Mouse (Mus musculus): ENCODE measurements around the gene Fut4.

Gene Fut4

GRCm38 (mm10) chr9:14752001-14752522 is at the start of gene Fut4:
TSS of gene Fut4 (minus strand) at chr9:14752393.
- in situ Hi-C loops (cut with MboI, MseI), result no loop called here

- in situ Hi-C loops (cut with MboI, MseI), result no loop called here
These were observed 35.2 kb upstream of the Fut4 start for GRCm38 (mm10) chr9:14787356-14787755.

- in situ Hi-C loops (cut with MboI, MseI), result no loop called here
These were observed 32.1 kb upstream of the Fut4 start, which contains the start of the genes Mre11a and Ankrd49 for GRCm38 (mm10) chr9:14784039-14785002. TSS of gene Mre11a (plus strand) at chr9:14784654. TSS of gene Ankrd49 (minus strand) at chr9:14784856.

- in situ Hi-C loops (cut with MboI, MseI), result no loop called here
These were observed 26.1 kb upstream of the Fut4 start for GRCm38 (mm10) chr9:14778341-14778740.

GRCm38 (mm10) chr9:14773813-14774212 is 21.6 kb upstream of the Fut4 start:
- in situ Hi-C loops (cut with MboI, MseI), result no loop called here

- in situ Hi-C loops (cut with MboI, MseI), result no loop called here
These were observed 19.9 kb upstream of the Fut4 start for GRCm38 (mm10) chr9:14772074-14772473.

- in situ Hi-C loops (cut with MboI, MseI), result no loop called here
These were observed 18.7 kb upstream of the Fut4 start, which contains the start of gene 1700012B09Rik for GRCm38 (mm10) chr9:14770803-14771471. TSS of gene 1700012B09Rik (minus strand) at chr9:14771030.

GRCm38 (mm10) chr9:14769811-14770210 is 17.6 kb upstream of the Fut4 start:
- in situ Hi-C loops (cut with MboI, MseI), result no loop called here

GRCm38 (mm10) chr9:14764765-14765164 is 12.6 kb upstream of the Fut4 start:
- in situ Hi-C loops (cut with MboI, MseI), result no loop called here

GRCm38 (mm10) chr9:14759261-14759660 is 7.1 kb upstream of the Fut4 start:
- in situ Hi-C loops (cut with MboI, MseI), result no loop called here

GRCm38 (mm10) chr9:14758590-14758989 is 6.4 kb upstream of the Fut4 start:
- in situ Hi-C loops (cut with MboI, MseI), result no loop called here

- in situ Hi-C loops (cut with MboI, MseI), result no loop called here
These were observed 2.3 kb upstream of the Fut4 start for GRCm38 (mm10) chr9:14754469-14754868.

- in situ Hi-C loops (cut with MboI, MseI), result no loop called here
These were observed 1.8 kb upstream of the Fut4 start for GRCm38 (mm10) chr9:14753947-14754346.

- in situ Hi-C loops (cut with MboI, MseI), result no loop called here
These were observed 641 bp downstream of the Fut4 start for GRCm38 (mm10) chr9:14751503-14752000.

GRCm38 (mm10) chr9:14750901-14751502 is 1.2 kb downstream of the Fut4 start:
- in situ Hi-C loops (cut with MboI, MseI), result no loop called here

- in situ Hi-C loops (cut with MboI, MseI), result loop anchor here (10.0 kb wide), 1 partner anchor 374 kb away; the partner anchor contains the start of gene Hephl1
These were observed 11.9 kb downstream of the Fut4 start, which contains the start of gene Piwil4 for GRCm38 (mm10) chr9:14740151-14740924. TSS of gene Piwil4 (minus strand) at chr9:14740733.

- in situ Hi-C loops (cut with MboI, MseI), result loop anchor here (10.0 kb wide), 2 partner anchors 375 to 685 kb away; partner anchors contain the start of gene Hephl1
These were observed 12.6 kb downstream of the Fut4 start for GRCm38 (mm10) chr9:14739498-14740150.

- in situ Hi-C loops (cut with MboI, MseI), result loop anchor here (10.0 kb wide), 1 partner anchor 676 kb away; no protein-coding TSS in a partner anchor
These were observed 21.2 kb downstream of the Fut4 start for GRCm38 (mm10) chr9:14730941-14731541.

- in situ Hi-C loops (cut with MboI, MseI), result no loop called here
These were observed 23.8 kb downstream of the Fut4 start for GRCm38 (mm10) chr9:14728365-14728764.
